Mouse (Mus musculus) forebrain, embryonic 13.5 days (tissue): ENCODE measurements around the gene Pwp2. TPM values are rescaled to one million over a fixed set of nuclear protein-coding genes. Genes with fewer than 3 reads are reported as not detected.
"Not testable (repeated sequence)": the region's sequence is repeated elsewhere in the genome, so short reads cannot be mapped to it uniquely, and the experiment has no call there.

Experiments
- ATAC-seq: fragments of 200-750 bp; cut with Nextera tagmentation; 2 replicates; pipeline ENCODE4 v1.8.0; 2017
- H3K27ac ChIP-seq: fragments of 300-500 bp; sonication (generic); 2 replicates; pipeline ENCODE4 v1.5.1; 2015; ENCODE audit warnings: inconsistent platforms, mild to moderate bottlenecking, moderate library complexity
- H3K27me3 ChIP-seq: fragments of 300-500 bp; sonication (generic); 2 replicates; pipeline ENCODE4 v1.6.1; 2015; ENCODE audit warnings: mild to moderate bottlenecking, inconsistent platforms
- H3K36me3 ChIP-seq: fragments of 300-500 bp; sonication (generic); 2 replicates; pipeline ENCODE4 v1.6.1; 2015; ENCODE audit warnings: mild to moderate bottlenecking, inconsistent platforms; ENCODE audit not compliant: poor library complexity, severe bottlenecking
- H3K4me1 ChIP-seq: fragments of 300-500 bp; sonication (generic); 2 replicates; pipeline ENCODE4 v1.6.1; 2015; ENCODE audit warnings: inconsistent platforms
- H3K4me2 ChIP-seq: fragments of 300-500 bp; sonication (generic); 2 replicates; pipeline ENCODE4 v1.6.1; 2015; ENCODE audit warnings: inconsistent platforms, mild to moderate bottlenecking, moderate library complexity
- H3K4me3 ChIP-seq: fragments of 300-500 bp; sonication (generic); 2 replicates; pipeline ENCODE4 v1.5.1; 2015; ENCODE audit warnings: mild to moderate bottlenecking, inconsistent platforms
- H3K9ac ChIP-seq: fragments of 300-500 bp; sonication (generic); 2 replicates; pipeline ENCODE4 v1.6.1; 2015; ENCODE audit warnings: mild to moderate bottlenecking, inconsistent platforms
- H3K9me3 ChIP-seq: fragments of 300-500 bp; sonication (generic); replicated peaks from 2 replicates; pipeline ENCODE4 v1.6.1; 2016; ENCODE audit warnings: inconsistent platforms
- WGBS: fragments of 180-500 bp; shearing (Covaris S2); methylation state at CpG from one replicate; pipeline ENCODE4 v1.1.7; 2015; 5-methylcytosine and 5-hydroxymethylcytosine counted together
- polyA plus RNA-seq: library from polyadenylated mRNA; unstranded; fragments of >200 nt; fragmentation: Nextera tagmentation; extraction: Ambion mirVana; gene quantifications from 2 replicates; pipeline ENCODE4 v1.2.1, GENCODE M21; 2015

Pwp2 gene
- polyA plus RNA-seq, 1 experiment from 2014 or later, result 19.1 TPM

DNA sequence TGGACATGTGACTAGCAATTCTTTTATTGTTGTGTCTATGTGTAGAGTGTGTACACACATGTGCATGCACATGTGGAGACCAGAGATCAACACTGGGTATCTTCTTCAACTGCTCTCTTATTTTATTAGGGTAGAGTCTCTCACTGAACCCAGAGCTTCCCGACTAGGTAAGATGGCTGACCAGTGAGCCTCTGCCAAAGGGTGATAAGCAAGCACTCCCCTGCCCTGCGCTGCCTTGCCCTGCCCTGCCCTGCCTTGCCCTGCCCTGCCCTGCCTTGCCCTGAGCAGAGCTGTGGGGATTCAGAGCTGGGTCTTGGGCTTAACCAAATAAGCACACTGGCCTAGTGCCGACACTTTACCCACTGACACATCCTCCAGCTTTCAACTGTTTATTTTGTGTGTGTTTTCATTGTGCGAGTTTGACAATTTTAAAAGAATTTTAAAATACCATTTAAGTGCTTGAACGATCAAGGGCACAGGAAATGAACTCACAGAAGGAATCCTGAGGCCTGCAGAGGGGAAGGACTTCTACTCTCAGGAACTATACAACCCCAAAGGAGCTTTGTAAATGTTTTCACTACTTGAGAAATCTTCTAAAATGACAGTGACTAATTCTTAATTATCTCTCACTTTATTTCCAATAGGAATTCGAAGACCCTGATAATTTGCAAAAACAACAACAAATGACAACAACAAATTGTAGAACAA is 31.6 kb upstream of the Pwp2 start:
- H3K27me3 ChIP-seq, result no peaks in the 10 kb centered on the region
- H3K9me3 ChIP-seq, result no peaks in the 10 kb centered on the region
- no peak overlapping the region for H3K27ac ChIP-seq
- ATAC-seq, result no peak
- no peak overlapping the region for H3K4me2 ChIP-seq
- peaks cover 98% of the 10 kb centered on the region for H3K36me3 ChIP-seq
- WGBS, result 90% methylated on average over 6 of the region's 6 CpGs
- H3K4me3 ChIP-seq, result no peak overlapping the region
- H3K9ac ChIP-seq, result no peak overlapping the region
- no peaks in the 10 kb centered on the region for H3K4me1 ChIP-seq

DNA sequence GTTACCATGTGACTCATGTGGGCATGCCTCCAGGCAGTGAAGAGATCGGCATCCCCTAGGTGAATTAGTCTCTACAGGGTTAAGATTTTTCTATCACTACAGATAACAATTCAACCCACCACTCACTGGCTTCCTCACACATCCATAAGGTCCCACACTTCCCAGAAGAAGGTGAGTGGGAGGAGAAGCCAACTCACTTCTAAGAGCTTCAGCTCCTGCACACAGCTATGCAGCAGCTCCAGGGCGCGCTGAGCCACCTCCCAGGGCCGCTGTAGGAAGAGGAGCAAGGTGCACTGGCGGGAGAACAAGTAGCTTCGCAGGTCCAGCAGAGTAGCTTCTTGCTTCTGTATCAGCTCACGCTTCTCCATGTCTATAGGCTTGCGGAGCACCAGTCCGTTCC is 29.4 kb upstream of the Pwp2 start:
- WGBS, result 96% methylated on average over 9 of the region's 9 CpGs
- H3K4me2 ChIP-seq, result no peak overlapping the region
- H3K9ac ChIP-seq, result no peak overlapping the region
- H3K9me3 ChIP-seq, result no peaks in the 10 kb centered on the region
- H3K36me3 ChIP-seq, result peaks cover 98% of the 10 kb centered on the region
- H3K27me3 ChIP-seq, result no peaks in the 10 kb centered on the region
- no peaks in the 10 kb centered on the region for H3K4me1 ChIP-seq
- no peak overlapping the region for H3K27ac ChIP-seq
- no peak for ATAC-seq
- H3K4me3 ChIP-seq, result no peak overlapping the region

DNA sequence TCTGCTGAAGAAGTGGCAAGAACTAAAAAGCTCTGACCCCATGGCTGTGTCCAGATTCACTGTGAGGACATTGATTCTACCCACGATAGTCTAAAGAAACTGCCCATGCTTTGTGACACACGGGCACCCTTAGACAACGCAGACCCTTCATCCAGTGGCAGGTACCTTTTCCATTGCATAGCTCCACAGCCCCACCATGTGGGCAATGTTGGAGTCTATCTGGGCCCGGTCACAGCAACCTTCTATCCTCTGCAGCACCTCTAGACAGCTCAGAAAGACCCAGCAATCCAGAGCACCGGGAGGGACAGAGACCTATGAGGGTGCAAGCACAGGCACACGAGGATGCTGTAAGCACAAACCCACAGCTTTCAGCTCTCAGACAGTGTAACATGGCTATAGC is 26.4 kb upstream of the Pwp2 start:
- H3K27ac ChIP-seq, result no peak overlapping the region
- H3K27me3 ChIP-seq, result no peaks in the 10 kb centered on the region
- no peaks in the 10 kb centered on the region for H3K4me1 ChIP-seq
- WGBS, result 63% methylated on average over 6 of the region's 6 CpGs
- ATAC-seq, result no peak
- H3K9me3 ChIP-seq, result no peaks in the 10 kb centered on the region
- H3K9ac ChIP-seq, result no peak overlapping the region
- H3K36me3 ChIP-seq, result peaks cover 98% of the 10 kb centered on the region
- H3K4me2 ChIP-seq, result no peak overlapping the region
- no peak overlapping the region for H3K4me3 ChIP-seq

DNA sequence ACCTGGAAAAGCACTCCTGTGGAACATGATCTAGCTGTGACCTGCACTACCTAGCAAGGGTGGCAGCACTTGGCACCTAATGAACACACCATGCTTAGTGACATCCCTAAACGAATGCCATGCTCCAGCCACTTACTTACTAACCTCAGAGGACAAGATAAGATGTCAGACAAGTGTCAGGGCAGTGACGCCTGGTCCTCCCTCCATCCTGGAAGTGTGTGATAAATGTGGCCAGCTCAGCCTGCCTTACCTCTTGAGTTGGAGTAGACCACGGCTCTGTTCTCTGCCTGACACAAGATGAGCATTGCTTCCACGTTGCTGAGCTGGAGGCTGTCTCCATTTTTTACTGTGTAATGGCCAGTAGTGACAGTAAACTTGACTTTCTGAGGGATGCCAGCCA is 16.2 kb upstream of the Pwp2 start:
- Histone ChIP-seq H3K4me2 (no peak overlapping the region), H3K9me3 (no peaks in the 10 kb centered on the region), H3K36me3 (peaks cover 100% of the 10 kb centered on the region), H3K27ac (no peak overlapping the region), H3K4me1 (no peaks in the 10 kb centered on the region), H3K9ac (no peak overlapping the region), H3K27me3 (no peaks in the 10 kb centered on the region), H3K4me3 (no peak overlapping the region)
- ATAC-seq, result no peak
- WGBS, result 96% methylated on average over 4 of the region's 4 CpGs

DNA sequence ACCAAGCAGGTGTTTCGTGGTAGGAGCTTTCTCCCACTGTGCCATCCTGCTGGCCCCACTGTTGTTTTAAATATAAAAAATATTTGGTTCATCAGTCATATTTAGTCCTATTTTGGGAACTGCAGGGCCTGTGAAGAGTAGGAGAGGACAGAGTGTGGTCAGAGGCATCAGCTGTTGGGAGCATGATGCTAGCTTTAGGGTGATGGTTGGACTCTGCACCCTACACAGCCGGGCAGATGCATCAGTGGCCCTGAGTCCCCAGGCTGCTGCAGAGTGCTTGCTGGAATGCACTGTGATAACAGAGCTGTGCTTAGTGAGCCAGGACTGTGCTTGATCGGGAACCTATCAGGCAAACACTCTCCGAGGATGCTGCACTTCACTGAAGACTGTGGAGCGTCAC is 8.0 kb upstream of the Pwp2 start:
- peaks cover 100% of the 10 kb centered on the region for H3K36me3 ChIP-seq
- H3K9me3 ChIP-seq, result no peaks in the 10 kb centered on the region
- no peak overlapping the region for H3K27ac ChIP-seq
- H3K4me3 ChIP-seq, result no peak overlapping the region
- no peak overlapping the region for H3K9ac ChIP-seq
- H3K4me2 ChIP-seq, result no peak overlapping the region
- no peaks in the 10 kb centered on the region for H3K27me3 ChIP-seq
- no peak for ATAC-seq
- H3K4me1 ChIP-seq, result no peaks in the 10 kb centered on the region
- 90% methylated on average over 5 of the region's 5 CpGs for WGBS

DNA sequence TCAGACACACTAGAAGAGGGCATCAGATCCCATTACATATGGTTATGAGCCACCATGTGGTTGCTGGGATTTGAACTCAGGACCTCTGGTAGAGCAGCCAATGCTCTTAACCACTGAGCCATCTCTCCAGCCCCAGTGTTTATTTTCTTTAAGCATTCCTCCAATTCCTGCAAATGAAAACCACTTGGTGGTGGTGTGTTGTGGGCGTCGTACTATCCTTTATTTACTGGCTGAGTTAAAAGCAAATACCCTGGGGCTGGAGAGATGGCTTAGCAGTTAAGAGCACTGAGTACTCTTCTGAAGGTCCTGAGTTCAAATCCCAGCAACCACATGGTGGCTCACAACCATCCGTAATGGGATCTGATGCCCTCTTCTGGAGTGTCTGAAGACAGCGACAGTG is 1.1 kb upstream of the Pwp2 start:
- peaks cover 63% of the 10 kb centered on the region for H3K36me3 ChIP-seq
- H3K4me1 ChIP-seq, result peaks cover 15% of the 10 kb centered on the region
- not testable (repeated sequence) for H3K27me3 ChIP-seq, H3K9me3 ChIP-seq, H3K4me3 ChIP-seq, H3K9ac ChIP-seq, H3K4me2 ChIP-seq, ATAC-seq, H3K27ac ChIP-seq
- 95% methylated on average over 4 of the region's 4 CpGs for WGBS

DNA sequence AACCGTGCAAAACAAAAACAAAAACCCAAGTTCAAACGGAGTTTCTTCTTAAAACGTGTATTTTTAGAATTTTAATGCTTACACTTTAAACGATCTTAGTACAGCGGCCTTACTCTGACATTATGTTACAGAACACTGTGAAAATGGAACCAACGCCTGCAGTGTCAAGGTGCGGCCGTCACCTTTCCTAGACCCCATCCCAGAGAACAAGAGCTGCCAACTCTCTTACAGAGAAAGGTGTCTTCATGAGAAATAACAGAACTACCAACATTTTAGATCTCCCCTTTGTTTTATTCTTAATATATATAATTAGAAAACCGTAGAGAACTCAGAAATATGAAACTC is 404 bp upstream of the Pwp2 start:
- peak overlapping the region; percentile 69 for H3K9ac ChIP-seq

DNA sequence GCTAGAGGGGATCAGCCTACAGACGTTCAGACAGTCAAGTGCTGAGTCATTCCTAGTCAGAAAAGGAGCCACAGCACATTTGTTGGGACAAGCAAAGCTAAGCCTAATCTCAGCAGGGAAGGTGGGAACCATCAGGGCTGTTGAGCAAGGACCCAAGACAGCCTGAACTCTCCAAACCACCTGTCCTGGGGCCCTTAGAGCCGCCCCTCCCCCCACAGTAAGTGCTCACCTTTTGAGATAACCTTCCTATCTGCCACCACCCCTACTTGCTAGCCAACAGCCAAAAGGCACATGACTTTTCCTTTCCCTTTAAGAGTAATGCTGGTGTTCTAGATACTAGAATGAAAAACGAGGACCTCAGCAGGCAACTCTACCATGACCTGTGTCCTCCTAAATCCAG is 1.4 kb downstream of the Pwp2 start:
- Histone ChIP-seq H3K27me3 (no peaks in the 10 kb centered on the region), H3K9me3 (no peaks in the 10 kb centered on the region), H3K4me2 (peak overlapping the region; percentile 89; the same call in 1 of the 2 replicates), H3K4me3 (peak overlapping the region; percentile 79; the same call in 1 of the 2 replicates), H3K4me1 (peaks cover 15% of the 10 kb centered on the region), H3K36me3 (peaks cover 63% of the 10 kb centered on the region), H3K9ac (no peak overlapping the region), H3K27ac (no peak overlapping the region)
- no peak for ATAC-seq
- 89% methylated on average over 3 of the region's 3 CpGs for WGBS

More for the DNA sequence above, 404 bp upstream of the Pwp2 start:
- ATAC-seq, result peak; percentile 56
- Histone ChIP-seq H3K36me3 (peaks cover 63% of the 10 kb centered on the region), H3K27me3 (no peaks in the 10 kb centered on the region), H3K27ac (peak overlapping the region; percentile 27; the same call in 1 of the 2 replicates), H3K4me3 (peak overlapping the region; percentile 79), H3K4me2 (peak overlapping the region; percentile 89), H3K9me3 (no peaks in the 10 kb centered on the region), H3K4me1 (peaks cover 15% of the 10 kb centered on the region)
- 23% methylated on average over 9 of the region's 9 CpGs for WGBS

DNA sequence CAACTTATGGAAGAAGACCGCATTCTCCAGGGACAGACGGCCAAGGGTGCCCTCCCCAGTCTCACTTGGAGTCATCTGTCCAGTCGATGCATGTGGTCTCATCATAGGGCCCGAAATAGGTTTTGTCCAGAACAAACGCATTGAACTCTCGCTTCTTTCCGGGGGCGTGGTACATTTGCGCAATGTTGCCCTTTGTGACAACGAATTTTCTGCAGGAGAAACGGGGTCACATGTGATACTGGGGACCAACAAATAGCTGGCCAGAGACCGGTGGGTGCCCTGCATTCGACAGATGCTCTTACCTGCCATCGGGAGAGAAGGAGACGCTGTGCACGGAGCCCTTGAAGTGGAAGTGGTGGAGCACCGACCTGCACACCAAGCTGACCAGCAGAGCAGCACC is 2.6 kb downstream of the Pwp2 start:
- Histone ChIP-seq H3K4me1 (peaks cover 15% of the 10 kb centered on the region), H3K4me2 (no peak overlapping the region), H3K9me3 (no peaks in the 10 kb centered on the region), H3K36me3 (peaks cover 63% of the 10 kb centered on the region), H3K9ac (no peak overlapping the region), H3K27ac (no peak overlapping the region), H3K27me3 (no peaks in the 10 kb centered on the region), H3K4me3 (no peak overlapping the region)
- ATAC-seq, result no peak
- 95% methylated on average over 17 of the region's 17 CpGs for WGBS

DNA sequence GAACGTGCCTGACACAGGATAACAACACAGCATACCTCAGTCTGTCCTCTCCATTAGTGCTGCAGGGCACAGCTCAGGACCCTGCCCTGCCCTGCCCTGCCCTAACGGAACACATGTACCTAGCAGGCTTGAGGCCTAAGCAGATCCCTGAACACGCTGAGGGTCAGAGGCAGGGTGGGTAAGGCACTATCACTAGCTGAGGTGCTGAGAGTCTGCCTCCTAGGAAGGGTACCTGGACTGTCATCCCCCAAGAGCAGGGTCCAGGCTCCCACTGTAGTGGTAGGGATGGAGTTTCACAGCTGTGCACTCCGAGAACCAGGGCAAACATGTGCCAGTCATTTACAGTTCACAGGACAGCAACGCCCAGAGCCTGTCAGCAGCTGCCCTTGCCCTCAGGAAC is 10.5 kb downstream of the Pwp2 start:
- ATAC-seq, result no peak

DNA sequence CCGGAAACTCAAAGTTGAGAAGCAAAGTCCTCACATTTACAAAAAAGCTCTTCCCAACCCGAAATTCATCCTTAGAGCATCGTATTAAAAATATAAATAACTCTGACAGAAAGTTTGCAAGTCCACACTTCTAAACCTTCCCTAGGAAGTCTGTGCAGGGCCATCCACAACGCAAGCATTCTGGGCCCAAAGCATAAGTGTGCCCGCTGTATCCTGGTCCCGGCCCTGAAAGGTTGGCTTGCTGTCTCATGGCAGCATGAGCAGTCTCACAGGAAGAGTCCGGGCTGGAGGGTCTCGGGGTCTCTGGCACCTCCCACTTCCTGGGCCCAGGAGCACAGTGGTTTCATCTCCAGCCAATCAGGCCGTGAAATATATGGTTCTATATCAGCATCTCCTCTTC is 13.4 kb downstream of the Pwp2 start:
- Histone ChIP-seq H3K36me3 (peaks cover 70% of the 10 kb centered on the region), H3K4me2 (no peak overlapping the region), H3K27me3 (no peaks in the 10 kb centered on the region), H3K4me3 (no peak overlapping the region), H3K27ac (no peak overlapping the region), H3K9me3 (no peaks in the 10 kb centered on the region), H3K4me1 (peaks cover 15% of the 10 kb centered on the region), H3K9ac (no peak overlapping the region)
- 92% methylated on average over 9 of the region's 9 CpGs for WGBS
- ATAC-seq, result no peak

More for the DNA sequence above, 10.5 kb downstream of the Pwp2 start:
- H3K4me3 ChIP-seq, result no peak overlapping the region
- H3K4me1 ChIP-seq, result peaks cover 3% of the 10 kb centered on the region; the same call in 1 of the 2 replicates
- no peaks in the 10 kb centered on the region for H3K9me3 ChIP-seq
- no peaks in the 10 kb centered on the region for H3K27me3 ChIP-seq
- no peak overlapping the region for H3K4me2 ChIP-seq
- no peak overlapping the region for H3K27ac ChIP-seq
- 94% methylated on average over 5 of the region's 5 CpGs for WGBS
- H3K9ac ChIP-seq, result no peak overlapping the region
- H3K36me3 ChIP-seq, result peaks cover 90% of the 10 kb centered on the region

DNA sequence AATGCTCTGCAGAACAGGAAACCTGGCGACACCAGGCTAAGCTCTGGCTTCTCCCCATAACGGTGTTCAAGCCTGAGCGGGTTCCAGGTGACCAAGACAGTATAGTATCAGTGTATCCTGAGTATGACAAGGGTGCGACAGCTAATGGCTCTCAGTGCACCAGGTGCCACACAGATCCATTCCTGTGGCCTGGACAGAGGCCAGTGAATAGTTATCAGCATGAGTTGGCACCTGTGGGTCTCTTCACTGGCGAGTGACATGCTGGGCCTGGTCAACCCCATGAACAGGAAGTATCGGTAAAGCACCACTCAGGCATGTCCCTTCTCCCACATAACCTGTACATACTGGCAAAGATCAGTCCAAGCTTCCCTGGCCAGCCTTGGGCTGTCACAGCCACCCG is 13.9 kb downstream of the Pwp2 start:
- Histone ChIP-seq H3K27me3 (no peaks in the 10 kb centered on the region), H3K4me3 (no peak overlapping the region), H3K4me1 (peaks cover 15% of the 10 kb centered on the region), H3K4me2 (no peak overlapping the region), H3K36me3 (peaks cover 70% of the 10 kb centered on the region), H3K9ac (no peak overlapping the region), H3K9me3 (no peaks in the 10 kb centered on the region), H3K27ac (no peak overlapping the region)
- ATAC-seq, result no peak
- WGBS, result 94% methylated on average over 7 of the region's 7 CpGs

DNA sequence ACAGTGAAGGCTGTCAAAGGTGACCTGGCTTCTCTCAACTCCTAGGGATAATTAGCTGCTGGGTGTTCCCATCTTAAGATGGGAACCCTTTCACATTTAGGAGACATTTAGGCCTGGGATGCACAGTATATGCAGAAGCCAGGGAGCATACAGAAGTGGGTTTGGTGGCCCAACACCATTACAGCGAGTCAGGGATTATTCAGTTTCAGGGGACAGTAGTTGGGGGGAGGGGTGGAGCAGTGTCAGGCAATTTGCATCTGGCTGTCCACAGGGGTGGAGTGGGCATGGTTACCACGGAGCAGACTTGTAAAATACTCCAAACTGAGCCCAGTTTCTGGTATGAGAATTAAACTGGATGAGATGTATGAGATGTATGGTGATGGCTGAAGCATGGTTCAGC is 14.5 kb downstream of the Pwp2 start:
- WGBS, result 64% methylated on average over 2 of the region's 2 CpGs
- H3K4me2 ChIP-seq, result peak overlapping the region; percentile 87
- peaks cover 15% of the 10 kb centered on the region for H3K4me1 ChIP-seq
- no peak overlapping the region for H3K27ac ChIP-seq
- ATAC-seq, result no peak
- H3K9me3 ChIP-seq, result no peaks in the 10 kb centered on the region
- no peak overlapping the region for H3K9ac ChIP-seq
- peaks cover 70% of the 10 kb centered on the region for H3K36me3 ChIP-seq
- no peak overlapping the region for H3K4me3 ChIP-seq
- H3K27me3 ChIP-seq, result no peaks in the 10 kb centered on the region
